Mouse (Mus musculus) pancreas, adult 10 weeks (tissue): ENCODE data around the gene Mdh2. TPM values are rescaled to one million over a fixed set of nuclear protein-coding genes. Genes with fewer than 3 reads are reported as not detected.

ENCODE experiments used
- polyA plus RNA-seq: library from polyadenylated mRNA; stranded (reverse); fragments of 350-450 nt; fragmentation: Illumina TruSeq; extraction: RNeasy Lipid Tissue Mini Kit (QIAGEN cat#74804); gene quantifications from one replicate; pipeline ENCODE4 v1.2.3, GENCODE M21; 2015; ENCODE audit warnings: low read depth, low replicate concordance; ENCODE audit not compliant: insufficient read depth

Mdh2 gene
- 44.9 TPM for polyA plus RNA-seq

GRCm38 (mm10) chr5:135778471-135779445 lies at the start of gene Mdh2:
Mdh2 (plus strand) TSS chr5:135778480.

DNA sequence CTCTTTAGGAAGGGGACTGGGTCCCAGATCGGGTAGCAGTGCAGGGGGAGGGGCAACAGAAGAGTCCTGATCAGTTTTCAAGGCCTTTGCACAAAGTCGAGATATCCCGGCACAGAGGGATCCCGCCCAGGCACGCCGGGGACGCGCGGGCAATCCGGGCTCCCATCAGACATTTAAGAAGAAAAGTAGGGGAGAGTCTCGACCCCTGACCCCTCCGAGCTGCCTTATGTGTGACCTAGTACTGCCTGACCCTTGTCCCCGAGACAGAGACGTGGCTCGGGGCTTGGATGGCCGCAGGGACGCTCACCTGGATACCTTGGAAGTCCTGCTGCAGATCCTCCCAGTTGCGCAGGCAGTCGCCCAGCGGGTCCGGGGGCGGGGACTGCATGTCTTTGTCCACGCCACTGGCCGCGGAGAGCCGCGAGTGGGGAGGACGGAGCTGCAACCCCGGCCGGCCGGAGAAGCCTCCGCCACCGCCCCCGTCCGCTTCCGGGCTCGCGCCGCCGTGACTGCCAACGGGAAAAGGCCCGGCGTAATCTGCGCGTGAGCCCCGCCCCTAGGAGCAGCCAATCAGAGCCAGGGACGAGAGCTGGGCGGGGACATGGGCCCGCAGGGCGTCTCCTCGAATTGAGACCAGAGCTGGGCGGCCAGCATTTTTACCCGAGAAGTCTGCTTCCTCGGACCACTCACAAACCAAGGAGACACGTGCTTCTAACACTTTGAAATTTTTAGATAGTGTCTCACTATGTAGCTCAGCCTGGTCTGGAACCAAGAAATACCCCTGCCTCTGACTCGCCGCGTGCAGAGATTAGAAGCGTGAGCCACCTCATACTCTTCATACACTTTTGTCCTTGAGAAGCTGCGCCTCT lies 34.3 kb upstream of the Mdh2 start, which contains the start of gene Tmem120a:
TSS of gene Tmem120a (minus strand) at position 708 of the 869 bp plus-strand sequence.

GRCm38 (mm10) chr5:135777796-135778470 lies 347 bp upstream of the Mdh2 start, which contains the start of gene Styxl1:
Styxl1 (minus strand) TSS chr5:135778385.

DNA sequence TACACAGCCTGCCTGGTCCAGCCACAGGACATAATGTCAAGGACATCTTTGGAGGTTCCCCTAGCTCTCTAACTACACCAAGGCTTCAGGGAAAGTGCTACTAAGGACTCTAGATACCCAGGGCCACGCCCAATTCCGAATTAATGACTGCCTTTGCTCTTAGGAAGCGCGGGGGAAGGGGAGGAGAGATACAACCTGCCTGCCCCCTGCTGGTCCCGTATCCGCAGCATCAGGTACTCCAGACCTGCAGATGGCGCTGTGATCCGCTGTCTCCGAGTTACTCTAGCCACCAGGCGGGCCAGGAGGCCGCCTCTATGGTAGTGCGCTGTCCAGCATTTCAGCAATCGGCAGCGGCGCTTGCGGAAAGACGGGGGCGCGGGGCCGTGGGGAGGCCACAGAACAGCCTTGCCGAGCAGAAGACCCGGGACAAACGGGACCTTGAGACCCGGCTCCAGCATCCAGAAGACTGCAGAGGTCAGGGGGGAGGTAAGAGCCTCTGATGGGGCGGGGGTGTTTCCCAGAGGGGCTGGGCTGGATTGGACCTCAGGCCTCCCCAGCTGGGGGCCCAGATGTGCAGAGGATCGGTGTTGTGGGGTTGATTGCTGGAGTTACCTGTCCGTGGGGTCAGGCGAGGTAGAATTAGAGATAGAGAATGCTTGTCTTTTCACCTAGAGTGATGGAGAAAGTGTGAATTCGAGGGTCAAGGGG lies 28.4 kb downstream of the Mdh2 start, which contains the start of gene Srrm3:
TSS of gene Srrm3 (plus strand) at position 336 of the 708 bp plus-strand sequence.

Other genes starting within 250 kb of the Mdh2 start
- 9.4 TPM for gene Hip1, start 233.4 kb upstream of the Mdh2 start, polyA plus RNA-seq
- gene Ccl26, start 214.9 kb upstream of the Mdh2 start, polyA plus RNA-seq, result not detected
- gene Ccl24, start 205.4 kb upstream of the Mdh2 start, polyA plus RNA-seq, result 5.6 TPM
- gene Rhbdd2, start 145.9 kb upstream of the Mdh2 start, polyA plus RNA-seq, result 6.4 TPM
- gene Por, start 108.4 kb upstream of the Mdh2 start, polyA plus RNA-seq, result 17.9 TPM
- 12.6 TPM for gene Tmem120a, start 34.0 kb upstream of the Mdh2 start, polyA plus RNA-seq
- gene Styxl1, start 95 bp upstream of the Mdh2 start, polyA plus RNA-seq, result not detected
- gene Srrm3, start 28.4 kb downstream of the Mdh2 start, polyA plus RNA-seq, result 2.1 TPM
- 56.9 TPM for gene Hspb1, start 109.4 kb downstream of the Mdh2 start, polyA plus RNA-seq
- gene Ywhag, start 156.1 kb downstream of the Mdh2 start, polyA plus RNA-seq, result 17.9 TPM
- gene Ssc4d, start 196.1 kb downstream of the Mdh2 start, polyA plus RNA-seq, result 2.0 TPM
- gene Zp3, start 201.6 kb downstream of the Mdh2 start, polyA plus RNA-seq, result not detected
- gene Dtx2, start 216.3 kb downstream of the Mdh2 start, polyA plus RNA-seq, result 4.0 TPM